Mouse (Mus musculus): ENCODE data around the gene Myo1d.

Gene Myo1d

GRCm38 (mm10) chr11:80778916-80779526, 804 bp downstream of the Myo1d start:
- no peak for DNase-seq (ENCODE audit: low spot score)

- DNase-seq (ENCODE audit: low spot score), result no peak
These were observed 1.7 kb downstream of the Myo1d start for GRCm38 (mm10) chr11:80778157-80778556.

DNA sequence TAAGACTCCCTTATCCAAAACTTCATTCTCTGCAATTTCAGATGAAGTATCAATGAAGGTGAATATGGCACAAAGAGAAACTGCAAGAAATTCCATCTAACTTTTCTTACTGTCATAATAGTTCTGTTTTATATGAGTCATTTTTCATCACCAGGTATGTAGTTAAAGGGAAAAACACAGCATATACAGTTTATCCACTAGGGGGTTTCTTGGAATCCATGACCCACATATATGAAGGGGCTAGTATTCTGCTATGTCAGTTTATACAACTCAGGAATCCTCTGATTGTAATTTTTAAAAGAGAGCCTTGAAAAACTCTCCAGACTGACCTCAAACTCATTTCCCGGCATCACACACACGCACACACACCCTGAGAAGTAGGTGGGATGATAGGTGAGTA, 2.1 kb downstream of the Myo1d start:
- no peak for DNase-seq (ENCODE audit: low spot score)

DNA sequence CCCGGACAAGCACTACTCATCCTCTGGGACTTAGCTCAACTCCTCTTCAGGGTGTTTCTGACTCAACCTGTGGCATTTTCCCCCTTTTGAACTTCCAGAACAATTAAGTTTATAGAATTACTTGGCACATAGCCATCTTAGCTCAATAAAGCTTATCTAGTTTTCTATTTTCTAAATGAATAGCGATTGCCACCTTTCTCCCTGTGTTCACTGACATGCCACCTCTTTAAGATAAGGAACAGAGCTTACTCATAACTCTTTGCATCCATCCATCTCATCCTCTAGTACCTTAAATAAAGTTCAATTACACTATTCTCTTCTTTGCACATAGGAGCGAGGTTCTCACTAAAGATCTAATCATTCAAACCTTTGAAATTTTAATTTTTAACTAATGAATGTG, 4.3 kb downstream of the Myo1d start:
- no peak for DNase-seq (ENCODE audit: low spot score)

DNA sequence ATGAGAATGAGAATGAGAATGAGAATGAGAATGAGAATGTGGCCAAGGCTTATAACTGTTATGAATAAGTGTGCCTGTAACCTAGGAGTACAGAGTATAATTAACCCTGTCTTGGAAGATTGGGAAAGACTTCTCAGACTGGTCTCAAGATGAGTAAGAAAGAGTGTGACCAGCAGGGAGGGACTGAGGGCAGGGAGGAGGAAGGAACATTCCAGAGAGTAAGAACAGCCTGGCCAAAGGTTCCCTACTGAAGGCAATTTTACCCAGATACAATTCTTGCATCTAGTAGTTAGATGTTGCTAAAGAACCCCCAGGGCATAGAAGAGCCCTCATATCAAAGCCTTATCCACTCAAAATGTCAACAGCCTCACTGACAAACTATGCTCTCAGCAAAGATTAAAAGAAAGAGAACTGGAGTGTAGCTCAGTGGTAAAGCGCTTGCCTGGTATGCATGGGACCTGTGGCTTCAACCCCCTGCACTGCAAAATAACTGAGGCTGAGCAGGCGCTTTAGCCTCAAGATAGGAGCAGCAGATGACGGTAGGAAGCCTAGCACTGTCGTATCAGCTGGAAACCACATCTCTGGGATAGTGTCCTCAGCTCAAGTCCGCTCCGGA, 7.1 kb downstream of the Myo1d start:
- no peak for DNase-seq (ENCODE audit: low spot score)

GRCm38 (mm10) chr11:80771596-80772250, 8.1 kb downstream of the Myo1d start:
- no peak for DNase-seq (ENCODE audit: low spot score)

DNA sequence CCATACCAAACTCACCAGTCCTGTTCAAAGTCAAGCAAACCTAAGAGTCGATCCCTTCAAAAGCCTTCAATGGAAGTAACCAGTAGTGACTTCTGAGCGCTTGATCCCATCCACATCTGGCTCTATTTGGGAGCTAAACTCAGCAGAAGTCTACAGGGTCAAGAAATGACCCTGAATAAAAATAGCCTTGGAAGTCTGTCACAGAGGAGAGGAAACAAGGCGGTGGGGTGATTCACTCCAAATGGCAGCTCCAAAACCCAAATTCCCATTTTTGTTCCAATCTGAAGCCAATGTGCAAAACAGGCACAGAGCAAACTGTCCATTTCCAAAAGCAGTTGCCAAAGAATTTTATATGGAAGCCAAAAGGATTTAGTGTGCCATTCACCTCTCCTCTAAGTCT, 8.6 kb downstream of the Myo1d start:
- DNase-seq (ENCODE audit: low spot score), result no peak

DNA sequence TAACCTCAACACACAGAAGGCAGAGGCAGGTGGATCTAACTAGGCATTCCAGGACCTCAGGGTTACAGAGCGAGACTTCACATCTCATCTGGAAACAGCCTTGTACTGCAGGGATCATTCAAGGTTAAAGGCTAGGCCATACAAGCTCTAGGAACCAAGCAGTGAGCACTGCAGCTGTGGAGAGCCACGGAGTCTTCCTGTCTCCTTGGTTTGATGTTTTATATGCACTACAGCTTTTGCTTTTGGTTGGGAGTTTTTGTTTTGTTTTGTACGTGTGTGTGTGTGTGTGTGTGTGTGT, 12.6 kb downstream of the Myo1d start:
- no peak for DNase-seq (ENCODE audit: low spot score)

GRCm38 (mm10) chr11:80766472-80767319, 13.1 kb downstream of the Myo1d start:
- DNase-seq (ENCODE audit: low spot score), result no peak

- DNase-seq (ENCODE audit: low spot score), result no peak
These were observed 13.8 kb downstream of the Myo1d start for GRCm38 (mm10) chr11:80766068-80766467.

- DNase-seq (ENCODE audit: low spot score), result no peak
These were observed 17.8 kb downstream of the Myo1d start for GRCm38 (mm10) chr11:80762066-80762465.

- no peak for DNase-seq (ENCODE audit: low spot score)
These were observed 18.4 kb downstream of the Myo1d start for GRCm38 (mm10) chr11:80761285-80761974.

DNA sequence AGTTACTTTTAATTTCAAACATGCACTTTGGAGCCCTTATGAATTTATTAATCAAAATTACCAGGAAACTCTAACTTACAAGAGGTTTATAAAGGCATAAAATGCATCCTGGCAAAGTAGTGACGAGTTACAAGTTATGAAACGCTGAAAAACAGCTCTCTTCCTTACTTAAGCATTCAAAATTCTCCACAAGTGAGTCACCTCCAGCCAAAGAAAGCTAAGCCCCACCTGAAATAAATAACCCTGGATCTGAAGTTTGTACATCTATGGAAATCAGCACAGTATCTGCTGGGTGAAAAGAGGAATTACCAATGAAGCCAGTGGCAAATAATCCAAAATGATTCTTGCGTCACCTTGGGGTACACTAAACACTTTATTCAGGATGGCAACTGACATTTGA, 20.8 kb downstream of the Myo1d start:
- DNase-seq (ENCODE audit: low spot score), result no peak

- no peak for DNase-seq (ENCODE audit: low spot score)
These were observed 25.6 kb downstream of the Myo1d start for GRCm38 (mm10) chr11:80754201-80754600.

DNA sequence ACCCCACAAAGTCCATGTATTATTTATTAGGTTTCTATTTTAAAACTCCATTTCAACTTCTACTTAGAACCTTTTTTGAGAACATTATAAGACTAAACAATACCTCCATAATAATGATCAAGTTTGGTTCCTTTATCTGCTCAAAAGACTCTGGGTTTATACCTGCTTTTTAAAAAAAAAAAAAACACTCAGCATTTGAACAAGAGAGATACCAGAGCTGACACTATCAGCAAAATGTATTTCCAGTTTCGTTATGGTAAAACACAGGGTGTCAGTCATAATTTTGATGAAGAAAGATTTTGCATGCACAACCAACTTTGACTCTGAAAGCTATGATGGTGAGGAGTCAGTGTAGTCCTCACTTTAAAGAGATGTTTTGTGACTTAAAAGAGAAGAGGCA, 28.7 kb downstream of the Myo1d start:
- DNase-seq (ENCODE audit: low spot score), result no peak

DNA sequence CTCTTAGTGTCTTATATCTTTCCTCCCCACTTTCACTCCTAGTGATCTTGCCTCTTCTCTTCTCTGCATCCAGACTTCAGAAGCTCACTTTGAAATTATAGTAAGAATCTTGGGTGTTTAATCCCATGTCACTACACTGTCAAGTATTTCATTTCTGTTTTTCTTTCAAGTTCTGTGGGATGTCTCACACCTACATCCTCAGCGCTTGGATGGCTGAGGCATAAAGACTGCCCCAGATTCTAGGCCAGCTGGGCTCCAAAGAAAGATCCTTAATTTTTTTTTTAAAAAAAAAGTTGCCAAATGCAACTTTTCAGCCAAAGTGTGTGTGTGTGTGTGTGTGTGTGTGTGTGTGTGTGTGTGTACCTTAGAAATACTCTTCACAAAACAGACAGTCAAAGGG, 30.6 kb downstream of the Myo1d start:
- DNase-seq (ENCODE audit: low spot score), result no peak

- DNase-seq (ENCODE audit: low spot score), result no peak
These were observed 34.4 kb downstream of the Myo1d start for GRCm38 (mm10) chr11:80745426-80745825.

DNA sequence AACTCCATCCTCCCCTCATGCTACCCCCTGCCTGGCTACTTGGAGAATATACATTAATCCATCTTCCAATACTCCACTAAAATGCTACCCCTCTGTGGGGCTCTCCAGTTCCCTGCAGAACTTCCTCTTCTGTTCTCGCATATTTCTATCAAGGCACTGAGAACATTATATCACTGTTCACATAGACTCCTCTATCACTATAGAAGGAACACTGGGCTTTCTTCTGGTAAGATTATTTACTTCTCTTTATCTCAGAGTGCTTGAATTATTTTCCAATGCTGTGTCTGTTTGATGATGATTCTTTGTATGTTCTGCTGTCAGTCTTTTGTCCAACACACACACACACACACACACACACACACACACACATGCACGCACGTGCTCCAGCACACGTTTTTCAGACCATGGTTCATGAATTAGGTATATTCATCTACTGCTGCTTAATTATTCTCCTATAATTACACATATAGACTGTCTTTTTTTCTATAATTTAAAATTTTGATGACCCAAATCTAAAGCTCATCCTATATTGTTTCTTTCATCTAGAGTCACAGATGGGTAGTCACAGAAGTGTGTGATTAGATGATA, 35.9 kb downstream of the Myo1d start:
- no peak for DNase-seq (ENCODE audit: low spot score)

DNA sequence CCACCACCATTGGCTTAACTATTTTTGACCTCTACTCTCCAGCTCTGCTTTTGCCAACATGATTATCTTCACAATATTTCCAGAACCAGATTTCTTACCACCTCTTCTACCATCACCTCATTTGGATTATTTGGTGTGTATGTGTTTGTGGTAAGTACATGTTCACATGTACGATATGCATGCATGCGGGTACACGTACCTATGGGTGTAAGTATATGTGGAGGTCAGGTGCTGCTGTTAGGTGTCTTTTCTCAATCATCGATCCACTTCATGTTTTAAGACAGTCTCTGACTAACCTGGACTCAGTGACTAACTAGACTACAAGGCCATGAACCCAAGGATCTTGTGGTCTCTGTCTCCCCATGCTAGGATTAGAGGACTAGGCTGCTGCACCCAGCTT, 37.4 kb downstream of the Myo1d start:
- no peak for DNase-seq (ENCODE audit: low spot score)

GRCm38 (mm10) chr11:80734771-80735170, 45.1 kb downstream of the Myo1d start:
- DNase-seq (ENCODE audit: low spot score), result no peak

DNA sequence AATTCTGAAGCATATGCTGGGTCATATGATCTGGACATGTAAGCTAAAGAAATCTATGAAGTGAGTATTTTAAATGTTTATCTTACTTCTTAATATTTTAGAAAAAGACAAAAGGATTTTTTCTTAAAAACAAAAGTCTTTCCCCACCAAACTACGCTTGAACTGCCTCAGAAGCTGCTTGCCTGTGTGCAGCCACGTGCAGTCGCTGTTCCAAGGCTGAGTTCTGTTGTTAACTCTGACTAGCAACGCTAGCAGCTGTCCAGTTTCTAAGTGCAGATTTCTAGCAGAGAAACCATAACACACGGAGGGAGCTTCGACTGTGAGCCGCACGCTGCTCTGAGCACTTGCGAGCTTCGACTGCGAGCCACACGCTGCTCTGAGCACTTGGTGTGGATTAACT, 55.1 kb downstream of the Myo1d start:
- no peak for DNase-seq (ENCODE audit: low spot score)
